Mouse (Mus musculus): ENCODE measurements around the gene Slc24a2.

Gene Slc24a2

DNA sequence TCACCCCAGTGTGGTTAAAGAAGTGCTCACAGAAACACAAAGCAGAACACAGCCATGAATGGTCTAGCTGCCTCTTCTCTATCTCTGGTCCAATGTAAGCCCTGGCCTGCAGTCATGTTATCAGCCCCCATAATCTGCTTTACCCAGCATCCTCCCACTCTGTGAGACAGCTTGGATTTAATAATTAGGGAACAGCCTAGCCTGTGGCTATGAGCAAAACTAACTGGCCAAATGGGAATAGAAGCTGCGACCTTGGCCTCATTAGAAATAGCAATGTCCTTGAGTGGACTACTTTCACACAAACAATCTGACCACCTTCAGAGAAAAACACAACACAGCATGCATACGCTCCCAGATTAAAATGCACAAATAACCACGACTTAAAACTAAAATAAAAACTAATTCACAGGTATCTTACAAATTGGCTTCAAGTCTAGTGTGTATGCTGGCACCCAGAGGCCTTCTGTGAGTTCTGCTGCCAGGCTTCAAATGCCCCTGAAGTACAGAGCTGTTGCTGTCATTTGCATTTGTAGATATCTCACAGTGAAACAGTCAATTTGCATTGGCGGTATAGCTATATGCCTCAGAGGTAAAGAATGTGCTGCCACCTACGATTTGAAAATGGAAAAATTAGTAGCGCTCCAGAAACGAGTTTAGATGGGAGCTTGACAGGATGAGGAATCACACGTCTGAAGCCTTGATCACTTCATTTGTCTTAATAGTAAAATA lies 120.8 kb downstream of the Slc24a2 start:
- DNase-seq = no peak

GRCm38 (mm10) chr4:87100936-87101335 lies 129.3 kb downstream of the Slc24a2 start:
- no peak for DNase-seq

DNA sequence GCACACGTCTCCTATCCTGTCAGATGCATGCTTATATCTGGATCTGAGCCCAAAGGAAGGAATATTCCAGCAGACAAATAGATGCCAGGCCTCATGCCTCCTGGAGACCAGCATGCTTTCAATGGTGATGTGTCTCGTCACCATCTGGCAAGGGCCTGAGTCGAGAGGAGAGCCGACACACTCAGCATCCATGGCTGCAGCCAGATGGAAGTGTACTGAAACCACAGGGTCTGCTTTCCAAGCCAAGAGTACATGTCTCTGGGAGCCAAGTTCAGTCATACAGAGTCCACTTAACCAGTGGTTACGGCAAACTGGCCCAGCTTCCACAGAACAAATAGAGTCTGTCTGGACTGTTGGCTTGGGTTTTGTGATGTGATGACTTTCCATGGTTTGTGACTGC lies 134.1 kb downstream of the Slc24a2 start:
- no peak for DNase-seq

GRCm38 (mm10) chr4:87093612-87094011 lies 136.7 kb downstream of the Slc24a2 start:
- DNase-seq = no peak

- DNase-seq = no peak
These were observed 139.4 kb downstream of the Slc24a2 start for GRCm38 (mm10) chr4:87090841-87091240.

DNA sequence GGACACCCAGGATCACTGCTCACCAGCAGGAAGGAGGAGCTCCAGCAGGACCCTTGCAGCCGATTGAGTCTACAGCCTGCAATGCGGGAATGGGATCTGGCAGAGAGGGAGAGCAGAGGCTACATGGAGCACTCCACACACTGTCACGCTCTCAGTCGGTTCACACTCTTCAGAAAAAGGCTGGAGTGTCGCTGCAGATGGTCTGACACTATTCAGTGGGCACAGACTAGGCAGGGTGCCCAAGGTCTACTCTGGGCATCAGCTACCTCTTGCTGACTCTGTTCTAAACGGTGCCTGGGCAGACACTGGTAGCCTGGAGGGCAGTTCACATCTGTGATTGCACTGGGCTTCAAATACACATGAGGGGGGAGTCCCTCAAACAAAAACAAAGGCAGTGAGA lies 141.6 kb downstream of the Slc24a2 start:
- DNase-seq = no peak

DNA sequence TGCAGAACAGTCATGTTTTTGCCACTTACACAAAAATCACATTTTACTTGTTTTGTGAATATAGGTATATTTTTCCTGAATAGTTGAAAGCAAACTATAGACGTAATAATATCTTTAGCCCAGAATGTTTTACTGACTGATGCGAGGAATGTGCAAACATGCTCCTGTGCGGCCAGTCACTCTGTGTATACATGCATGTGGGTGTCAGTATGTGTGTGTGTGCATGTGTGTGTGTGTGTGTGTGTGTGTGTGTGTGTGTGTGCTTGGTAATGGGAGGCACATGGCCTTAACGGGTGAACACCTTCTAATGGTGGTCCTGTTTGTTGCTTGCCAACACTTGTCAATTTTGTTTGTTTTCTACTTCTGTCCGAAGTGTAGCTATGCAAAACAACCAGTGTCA lies 142.7 kb downstream of the Slc24a2 start:
- DNase-seq = no peak

- DNase-seq = no peak
These were observed 143.2 kb downstream of the Slc24a2 start for GRCm38 (mm10) chr4:87086933-87087577.

DNA sequence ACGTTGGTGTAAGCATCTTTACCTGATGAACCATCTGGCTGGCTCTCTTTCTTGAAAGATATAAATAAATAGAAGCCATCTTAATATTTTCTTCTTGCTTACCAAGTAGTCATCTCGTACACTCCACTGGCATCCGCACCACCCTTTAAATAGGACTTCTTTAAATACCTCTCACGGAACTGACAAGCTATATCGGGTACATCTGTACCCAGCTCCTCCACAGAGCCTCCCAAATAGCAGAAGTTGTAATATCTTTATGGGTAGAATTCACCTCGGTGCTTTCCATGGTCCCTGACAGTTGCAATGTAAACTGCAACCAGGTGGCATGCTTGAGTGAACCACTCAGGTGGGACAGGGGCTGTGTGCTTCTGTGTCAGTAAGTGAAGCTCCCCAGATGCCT lies 149.0 kb downstream of the Slc24a2 start:
- no peak for DNase-seq

DNA sequence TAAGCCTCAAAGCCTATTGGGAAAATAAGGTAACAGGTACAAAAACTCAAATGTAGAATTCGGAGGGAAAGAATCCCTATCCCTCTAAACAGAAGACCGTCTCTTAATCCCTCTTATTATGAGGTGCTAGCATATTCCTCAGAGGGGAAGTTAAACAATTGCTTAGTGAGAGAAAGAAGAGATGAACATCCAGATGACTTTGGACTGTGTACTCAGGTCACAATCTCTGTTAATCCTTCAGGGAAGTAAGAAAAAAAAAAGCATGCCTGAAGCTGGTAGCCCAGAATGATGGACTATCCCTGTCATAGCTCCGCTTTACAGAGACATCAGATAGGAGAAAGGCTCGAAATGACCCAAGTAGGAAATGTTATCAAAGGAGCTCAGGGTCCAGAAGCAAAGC lies 151.0 kb downstream of the Slc24a2 start:
- DNase-seq = no peak

DNA sequence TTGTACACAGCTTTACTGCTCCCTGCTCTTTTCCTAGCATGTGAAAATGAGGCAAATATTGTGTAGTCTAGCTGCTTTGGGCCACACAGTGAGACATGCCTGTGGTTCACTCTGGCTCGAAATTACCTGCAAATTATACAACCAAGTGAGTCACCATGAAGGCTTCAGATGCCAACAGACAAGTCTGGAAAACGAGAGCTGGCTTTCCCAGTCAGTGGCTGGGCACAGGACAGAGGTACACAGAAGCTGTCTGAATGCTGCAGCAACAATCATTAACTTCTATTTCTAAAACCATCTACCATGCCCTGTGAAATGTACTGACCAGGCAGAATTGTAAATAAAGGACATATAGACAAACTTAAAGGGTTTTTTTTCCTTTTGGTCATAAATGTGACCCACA lies 151.6 kb downstream of the Slc24a2 start:
- no peak for DNase-seq

GRCm38 (mm10) chr4:87075761-87076160 lies 154.5 kb downstream of the Slc24a2 start:
- DNase-seq = no peak

GRCm38 (mm10) chr4:87068121-87068520 lies 162.2 kb downstream of the Slc24a2 start:
- DNase-seq = no peak

DNA sequence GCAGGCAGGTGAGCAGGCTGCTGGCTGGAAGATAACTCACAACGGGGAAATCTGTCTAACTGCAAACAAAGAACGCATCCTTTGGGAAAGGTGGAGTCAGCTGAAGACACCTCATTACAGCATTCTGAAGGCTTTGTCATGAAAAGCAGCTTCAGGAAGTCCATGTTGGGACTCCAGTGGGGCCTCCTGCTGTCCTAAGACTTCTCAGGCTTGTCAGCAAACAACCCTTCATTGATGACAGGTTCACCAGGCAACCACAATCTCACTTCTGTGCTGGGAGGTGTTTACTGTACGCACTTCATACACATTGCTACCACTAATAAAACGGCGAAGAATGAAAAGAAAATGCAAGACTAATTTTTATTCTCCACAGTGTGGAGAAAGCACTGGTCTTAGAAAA lies 165.1 kb downstream of the Slc24a2 start:
- no peak for DNase-seq

DNA sequence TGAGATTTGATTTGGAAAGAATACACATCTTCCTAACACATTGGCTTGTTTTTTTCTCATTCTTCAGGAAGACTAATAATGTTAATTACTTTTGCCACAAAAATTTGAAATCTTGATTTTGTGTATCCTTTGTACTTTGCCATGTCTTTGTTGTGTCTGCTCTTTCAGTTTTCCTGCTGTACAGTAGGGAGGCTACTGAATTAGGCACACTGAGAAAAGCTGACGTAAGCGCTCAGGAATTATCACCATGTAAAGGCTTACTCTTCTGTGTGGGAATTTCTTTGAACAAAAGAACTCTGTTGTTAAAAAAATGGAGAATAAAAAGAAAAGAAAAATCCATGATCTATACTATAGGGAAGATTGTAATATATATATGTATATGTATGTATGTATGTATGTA lies 165.7 kb downstream of the Slc24a2 start:
- DNase-seq = no peak

DNA sequence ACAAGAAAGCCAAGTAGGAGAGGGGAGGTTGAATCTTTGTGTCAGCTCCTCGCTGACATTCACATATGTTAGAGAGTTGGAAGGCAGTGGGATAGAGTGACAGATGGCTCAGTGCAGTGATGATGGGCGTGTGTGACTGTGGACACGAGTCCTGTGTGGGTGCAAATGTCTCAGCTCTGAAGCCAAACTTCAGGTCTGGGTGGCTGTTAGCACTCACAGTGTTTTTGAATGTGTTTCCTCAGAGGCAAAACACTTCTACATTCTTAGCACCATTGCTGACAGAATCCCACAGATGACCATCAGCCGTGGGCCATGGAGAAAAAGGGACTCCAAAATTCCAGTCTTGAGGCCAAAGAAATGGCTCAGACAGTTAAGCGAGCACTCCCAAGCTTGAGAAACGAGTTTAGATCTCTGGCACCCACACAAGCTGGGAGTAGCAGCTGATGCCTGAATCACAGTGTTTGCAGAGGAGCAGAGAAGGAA lies 167.5 kb downstream of the Slc24a2 start:
- DNase-seq = no peak

DNA sequence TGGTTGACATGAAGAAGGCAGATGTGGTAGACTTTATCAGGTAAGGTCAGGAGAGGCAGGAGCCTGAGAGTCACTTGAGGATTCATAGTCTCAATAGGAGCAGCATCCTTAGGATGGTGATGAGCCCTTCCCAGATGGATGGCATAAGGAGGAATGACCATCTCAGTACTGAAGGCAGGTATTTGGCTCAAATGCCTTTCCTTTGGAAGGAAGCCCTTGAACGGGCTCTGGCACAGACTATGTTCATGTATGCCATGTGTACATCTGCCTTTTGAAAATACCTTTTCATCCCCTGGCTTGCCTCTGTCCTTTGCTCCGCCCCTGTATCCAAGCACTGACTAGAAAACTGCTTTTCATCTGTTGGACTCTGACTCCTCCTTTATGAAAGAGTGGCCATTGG lies 168.6 kb downstream of the Slc24a2 start:
- no peak for DNase-seq

- DNase-seq = no peak
These were observed 172.7 kb downstream of the Slc24a2 start for GRCm38 (mm10) chr4:87057572-87057971.

- no peak for DNase-seq
These were observed 174.5 kb downstream of the Slc24a2 start for GRCm38 (mm10) chr4:87055768-87056167.

- DNase-seq = no peak
These were observed 177.4 kb downstream of the Slc24a2 start for GRCm38 (mm10) chr4:87052881-87053280.

DNA sequence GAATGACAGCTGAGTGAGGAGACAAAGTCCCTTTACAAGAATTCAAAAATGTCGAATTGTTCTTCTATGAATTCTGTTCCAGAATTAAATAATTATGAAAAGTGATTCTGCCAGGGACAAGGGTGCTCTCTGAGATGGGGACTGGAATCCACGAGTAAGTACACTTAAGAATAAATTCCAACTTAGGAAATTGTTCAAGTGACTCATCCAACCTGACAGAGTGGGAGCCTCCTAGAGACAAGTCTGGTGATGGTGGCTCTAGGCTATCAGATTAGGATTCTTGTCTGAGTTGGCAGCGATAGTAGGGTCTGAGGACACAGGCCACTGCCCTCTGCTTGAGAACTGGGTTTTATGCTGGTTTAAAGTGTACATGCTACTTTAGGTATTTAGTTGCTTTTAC lies 181.2 kb downstream of the Slc24a2 start:
- no peak for DNase-seq

GRCm38 (mm10) chr4:87047131-87047530 lies 183.1 kb downstream of the Slc24a2 start:
- DNase-seq = no peak

DNA sequence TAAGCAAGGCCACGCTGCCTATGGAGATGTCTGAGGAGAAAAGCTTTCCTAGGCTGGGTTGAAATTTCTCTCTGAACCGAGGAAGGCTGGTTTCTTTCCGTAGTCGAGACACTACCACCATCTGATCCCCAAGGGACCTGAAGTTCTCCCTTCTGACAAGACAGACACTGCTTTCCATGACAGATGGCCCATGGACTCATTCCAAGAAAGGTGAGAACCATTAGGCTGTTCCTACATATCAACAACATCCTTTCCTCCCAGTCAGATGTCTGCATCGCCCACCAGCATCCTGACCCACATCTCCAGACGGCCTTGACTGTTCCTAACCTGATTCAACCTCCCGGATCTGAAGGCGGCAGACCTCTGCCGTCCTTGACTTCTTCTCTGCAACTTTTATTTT lies 187.0 kb downstream of the Slc24a2 start:
- DNase-seq = no peak

DNA sequence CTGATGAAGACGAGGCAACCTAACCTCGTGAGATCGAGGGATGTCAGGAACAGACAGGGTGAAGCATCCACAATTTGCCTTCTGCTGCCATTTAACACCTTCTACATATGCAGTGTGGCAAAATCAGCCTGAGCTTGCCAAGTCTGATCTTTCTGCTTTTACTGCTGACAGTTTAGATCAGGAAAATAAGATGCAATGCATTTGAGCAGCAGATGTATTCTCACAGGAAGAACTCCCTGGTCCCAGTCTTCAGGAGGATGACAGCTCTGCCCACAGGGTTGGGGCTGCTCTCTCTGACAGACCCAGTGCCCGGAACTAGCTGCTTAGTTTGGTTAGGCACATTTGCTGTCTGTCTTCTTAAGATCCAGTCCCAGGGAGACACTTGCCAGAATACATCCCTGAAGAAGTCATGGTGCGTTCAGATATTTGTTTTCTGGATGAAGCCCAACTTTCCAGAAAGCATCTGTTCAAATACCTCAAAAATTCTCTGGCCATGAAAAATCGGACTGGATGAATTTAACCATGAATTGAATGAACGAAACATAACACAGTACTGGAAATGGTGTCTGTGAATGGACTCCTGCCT lies 188.8 kb downstream of the Slc24a2 start:
- DNase-seq = no peak

Measured in cerebellum, adult 11 months (tissue).